Mouse (Mus musculus): ENCODE results near the gene 1700123O20Rik. TPM values are rescaled to one million over a fixed set of nuclear protein-coding genes. Genes with fewer than 3 reads are reported as not detected.
A peak's percentile ranks its signal among the peaks of the same experiment; 100 is the strongest.

1700123O20Rik gene
- polyA plus RNA-seq, 1 experiment: 47.4 TPM

GRCm38 (mm10) chr14:54650621-54651454 lies 35.2 kb upstream of the 1700123O20Rik start:
- no peaks in the 10 kb centered on the region; the same call in 1 of the 2 replicates for H3K4me1 ChIP-seq (ENCODE audit: control insufficient read depth, insufficient read depth, insufficient read length, low read length)
- 49% methylated on average over 23 of the region's 23 CpGs for WGBS
- no peak overlapping the region for H3K27ac ChIP-seq (ENCODE audit: insufficient read depth, low read depth, low read length)
- TF ChIP-seq CTCF (IDR thresholded peaks at IDR 0.05; ENCODE audit: extremely low read depth, insufficient read length, insufficient replicate concordance, low read depth, low read length): peak; percentile 91; the same call in 1 of the 2 replicates
- TF ChIP-seq POLR2A (IDR thresholded peaks at IDR 0.05; ENCODE audit: low read depth, low read length): no peak
- H3K36me3 ChIP-seq (ENCODE audit: control insufficient read depth, insufficient read depth, low read length): peaks cover 52% of the 10 kb centered on the region
- no peaks in the 10 kb centered on the region for H3K27me3 ChIP-seq (ENCODE audit: control insufficient read depth, insufficient read depth, low read length)
- no peak overlapping the region for H3K4me3 ChIP-seq (ENCODE audit: low read depth, low read length)

- H3K36me3 ChIP-seq (ENCODE audit: control insufficient read depth, insufficient read depth, low read length): peaks cover 50% of the 10 kb centered on the region
- TF ChIP-seq CTCF (IDR thresholded peaks at IDR 0.05; ENCODE audit: extremely low read depth, insufficient read length, insufficient replicate concordance, low read depth, low read length): no peak
- TF ChIP-seq POLR2A (IDR thresholded peaks at IDR 0.05; ENCODE audit: low read depth, low read length): no peak
- WGBS: 75% methylated on average over 4 of the region's 4 CpGs
- H3K4me1 ChIP-seq (ENCODE audit: control insufficient read depth, insufficient read depth, insufficient read length, low read length): no peaks in the 10 kb centered on the region; the same call in 1 of the 2 replicates
- H3K27ac ChIP-seq (ENCODE audit: insufficient read depth, low read depth, low read length): no peak overlapping the region
- no peaks in the 10 kb centered on the region for H3K27me3 ChIP-seq (ENCODE audit: control insufficient read depth, insufficient read depth, low read length)
- H3K4me3 ChIP-seq (ENCODE audit: low read depth, low read length): no peak overlapping the region
Observed at GRCm38 (mm10) chr14:54651556-54651955, 34.5 kb upstream of the 1700123O20Rik start.

GRCm38 (mm10) chr14:54652787-54653186 lies 33.2 kb upstream of the 1700123O20Rik start:
- Histone ChIP-seq H3K4me1 (ENCODE audit: control insufficient read depth, insufficient read depth, insufficient read length, low read length) (no peaks in the 10 kb centered on the region; the same call in 1 of the 2 replicates), H3K27me3 (ENCODE audit: control insufficient read depth, insufficient read depth, low read length) (no peaks in the 10 kb centered on the region), H3K36me3 (ENCODE audit: control insufficient read depth, insufficient read depth, low read length) (peaks cover 52% of the 10 kb centered on the region), H3K27ac (ENCODE audit: insufficient read depth, low read depth, low read length) (no peak overlapping the region), H3K4me3 (ENCODE audit: low read depth, low read length) (no peak overlapping the region)
- TF ChIP-seq CTCF (IDR thresholded peaks at IDR 0.05; ENCODE audit: extremely low read depth, insufficient read length, insufficient replicate concordance, low read depth, low read length) (no peak), POLR2A (IDR thresholded peaks at IDR 0.05; ENCODE audit: low read depth, low read length) (no peak)
- 3% methylated on average over 7 of the region's 7 CpGs for WGBS

- no peaks in the 10 kb centered on the region; the same call in 1 of the 2 replicates for H3K4me1 ChIP-seq (ENCODE audit: control insufficient read depth, insufficient read depth, insufficient read length, low read length)
- TF ChIP-seq CTCF (IDR thresholded peaks at IDR 0.05; ENCODE audit: extremely low read depth, insufficient read length, insufficient replicate concordance, low read depth, low read length) (no peak), POLR2A (IDR thresholded peaks at IDR 0.05; ENCODE audit: low read depth, low read length) (no peak)
- H3K36me3 ChIP-seq (ENCODE audit: control insufficient read depth, insufficient read depth, low read length): peaks cover 51% of the 10 kb centered on the region
- H3K27ac ChIP-seq (ENCODE audit: insufficient read depth, low read depth, low read length): no peak overlapping the region
- H3K4me3 ChIP-seq (ENCODE audit: low read depth, low read length): peak overlapping the region; percentile 74
- 3% methylated on average over 12 of the region's 12 CpGs for WGBS
- no peaks in the 10 kb centered on the region for H3K27me3 ChIP-seq (ENCODE audit: control insufficient read depth, insufficient read depth, low read length)
Observed at GRCm38 (mm10) chr14:54653496-54653895, 32.5 kb upstream of the 1700123O20Rik start.

- peaks cover 80% of the 10 kb centered on the region for H3K36me3 ChIP-seq (ENCODE audit: control insufficient read depth, insufficient read depth, low read length)
- H3K4me3 ChIP-seq (ENCODE audit: low read depth, low read length): no peak overlapping the region
- no peak overlapping the region for H3K27ac ChIP-seq (ENCODE audit: insufficient read depth, low read depth, low read length)
- no peaks in the 10 kb centered on the region for H3K27me3 ChIP-seq (ENCODE audit: control insufficient read depth, insufficient read depth, low read length)
- TF ChIP-seq POLR2A (IDR thresholded peaks at IDR 0.05; ENCODE audit: low read depth, low read length) (no peak), CTCF (IDR thresholded peaks at IDR 0.05; ENCODE audit: extremely low read depth, insufficient read length, insufficient replicate concordance, low read depth, low read length) (no peak)
- H3K4me1 ChIP-seq (ENCODE audit: control insufficient read depth, insufficient read depth, insufficient read length, low read length): no peaks in the 10 kb centered on the region
- WGBS: 83% methylated on average over 2 of the region's 2 CpGs
Observed at GRCm38 (mm10) chr14:54660009-54660408, 26.0 kb upstream of the 1700123O20Rik start.

- TF ChIP-seq POLR2A (IDR thresholded peaks at IDR 0.05; ENCODE audit: low read depth, low read length) (no peak), CTCF (IDR thresholded peaks at IDR 0.05; ENCODE audit: extremely low read depth, insufficient read length, insufficient replicate concordance, low read depth, low read length) (no peak)
Observed at GRCm38 (mm10) chr14:54664477-54665222, 21.4 kb upstream of the 1700123O20Rik start.

GRCm38 (mm10) chr14:54669381-54669780 lies 16.6 kb upstream of the 1700123O20Rik start:
- peak; percentile 68; the same call in 1 of the 2 replicates for TF ChIP-seq CTCF (IDR thresholded peaks at IDR 0.05; ENCODE audit: extremely low read depth, insufficient read length, insufficient replicate concordance, low read depth, low read length)
- no peak for TF ChIP-seq POLR2A (IDR thresholded peaks at IDR 0.05; ENCODE audit: low read depth, low read length)
- 46% methylated on average over 4 of the region's 4 CpGs for WGBS
- H3K36me3 ChIP-seq (ENCODE audit: control insufficient read depth, insufficient read depth, low read length): peaks cover 54% of the 10 kb centered on the region
- no peaks in the 10 kb centered on the region for H3K4me1 ChIP-seq (ENCODE audit: control insufficient read depth, insufficient read depth, insufficient read length, low read length)
- H3K4me3 ChIP-seq (ENCODE audit: low read depth, low read length): no peak overlapping the region
- no peaks in the 10 kb centered on the region for H3K27me3 ChIP-seq (ENCODE audit: control insufficient read depth, insufficient read depth, low read length)
- no peak overlapping the region for H3K27ac ChIP-seq (ENCODE audit: insufficient read depth, low read depth, low read length)

More at GRCm38 (mm10) chr14:54664477-54665222, 21.4 kb upstream of the 1700123O20Rik start:
- Histone ChIP-seq H3K4me3 (ENCODE audit: low read depth, low read length) (no peak overlapping the region), H3K4me1 (ENCODE audit: control insufficient read depth, insufficient read depth, insufficient read length, low read length) (no peaks in the 10 kb centered on the region), H3K36me3 (ENCODE audit: control insufficient read depth, insufficient read depth, low read length) (peaks cover 76% of the 10 kb centered on the region), H3K27me3 (ENCODE audit: control insufficient read depth, insufficient read depth, low read length) (no peaks in the 10 kb centered on the region), H3K27ac (ENCODE audit: insufficient read depth, low read depth, low read length) (no peak overlapping the region)
- whole genome bisulfite sequencing: 90% methylated on average over 10 of the region's 10 CpGs

All from small intestine, adult 2 months (tissue).